Mouse (Mus musculus): ENCODE data around the gene Cux1. TPM values are rescaled to one million over a fixed set of nuclear protein-coding genes. Genes with fewer than 3 reads are reported as not detected.

The Cux1 gene
- polyA plus RNA-seq, 2 experiments = 39.0 to 64.3 TPM

DNA sequence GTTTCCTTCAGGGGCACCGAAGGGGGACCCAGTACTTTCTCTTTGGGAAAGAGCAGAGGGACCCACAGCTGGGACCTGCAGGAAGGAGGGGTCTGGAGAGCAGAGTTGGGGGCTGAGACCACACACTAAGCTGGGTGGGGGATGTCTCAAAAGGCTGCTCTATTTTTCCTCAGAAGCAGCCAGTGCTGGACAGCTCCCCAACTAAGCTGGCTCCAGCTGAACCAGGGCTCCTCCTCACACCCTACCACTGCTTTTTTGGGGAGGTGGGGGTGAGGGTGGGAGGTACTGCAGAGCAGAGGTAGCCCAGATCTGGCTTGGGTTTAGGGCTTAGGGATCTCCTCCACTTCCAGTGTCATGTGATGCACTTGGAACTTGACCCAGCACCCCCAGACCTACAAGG is 326.9 kb downstream of the Cux1 start:
- Histone ChIP-seq H3K4me2 (replicated peaks; ENCODE audit: low read depth, low read length, severe bottlenecking) (no peak overlapping the region), H3K9me3 (ENCODE audit: control insufficient read depth, low read length) (no peaks in the 10 kb centered on the region), H3K27me3 (ENCODE audit: control insufficient read depth, insufficient read depth, low read length) (no peaks in the 10 kb centered on the region), H3K27ac (replicated peaks; ENCODE audit: low read depth, low read length) (no peak overlapping the region), H3K9ac (ENCODE audit: low read depth, low read length, severe bottlenecking) (no peak overlapping the region), H3K4me1 (ENCODE audit: control insufficient read depth, insufficient read depth, low read length) (peaks cover 20% of the 10 kb centered on the region), H3K4me3 (replicated peaks; ENCODE audit: low read length) (no peak overlapping the region), H3K36me3 (ENCODE audit: control insufficient read depth, insufficient read depth, low read length) (no peaks in the 10 kb centered on the region)
- 42% methylated on average over 1 of the region's 1 CpGs for WGBS
- TF ChIP-seq POLR2A (IDR thresholded peaks at IDR 0.05; ENCODE audit: borderline replicate concordance, extremely low read depth, insufficient read depth, insufficient read length) = no peak
- DNase-seq (ENCODE audit: low spot score) (no peak), ATAC-seq (ENCODE audit: low FRiP score, low read depth) (no peak)

DNA sequence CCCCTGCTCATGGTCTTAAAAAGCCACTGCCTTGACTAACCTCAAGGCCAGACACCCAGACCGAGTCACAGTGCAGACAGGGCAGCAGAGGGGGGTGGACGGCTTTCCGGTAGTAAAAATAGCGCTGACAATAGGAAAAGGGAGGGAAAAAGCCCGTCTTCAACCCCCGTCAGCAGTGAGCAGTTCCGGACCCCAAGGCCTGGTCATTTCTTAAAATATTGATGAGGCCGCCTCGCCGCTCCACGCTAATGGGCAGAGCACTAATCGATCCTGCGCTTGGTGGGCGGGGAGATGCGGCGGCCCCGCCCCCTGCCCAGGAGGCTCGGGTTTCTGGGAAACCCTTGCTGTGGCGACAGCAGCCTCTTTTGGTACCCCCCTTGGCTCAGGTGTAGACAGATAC is 329.7 kb downstream of the Cux1 start:
- H3K9ac ChIP-seq (ENCODE audit: low read depth, low read length, severe bottlenecking) = peak overlapping the region; percentile 46; the same call in 1 of the 2 replicates
- no peak for DNase-seq (ENCODE audit: low spot score)
- no peak for ATAC-seq (ENCODE audit: low FRiP score, low read depth)
- H3K36me3 ChIP-seq (ENCODE audit: control insufficient read depth, insufficient read depth, low read length) = no peaks in the 10 kb centered on the region
- TF ChIP-seq POLR2A (IDR thresholded peaks at IDR 0.05; ENCODE audit: borderline replicate concordance, extremely low read depth, insufficient read depth, insufficient read length) = no peak
- peak overlapping the region; percentile 31 for H3K4me3 ChIP-seq (replicated peaks; ENCODE audit: low read length)
- peak overlapping the region; percentile 54 for H3K4me2 ChIP-seq (replicated peaks; ENCODE audit: low read depth, low read length, severe bottlenecking)
- 2% methylated on average over 19 of the region's 19 CpGs for WGBS
- no peak overlapping the region for H3K27ac ChIP-seq (replicated peaks; ENCODE audit: low read depth, low read length)
- H3K27me3 ChIP-seq (ENCODE audit: control insufficient read depth, insufficient read depth, low read length) = no peaks in the 10 kb centered on the region
- no peaks in the 10 kb centered on the region for H3K9me3 ChIP-seq (ENCODE audit: control insufficient read depth, low read length)
- peaks cover 6% of the 10 kb centered on the region for H3K4me1 ChIP-seq (ENCODE audit: control insufficient read depth, insufficient read depth, low read length)

DNA sequence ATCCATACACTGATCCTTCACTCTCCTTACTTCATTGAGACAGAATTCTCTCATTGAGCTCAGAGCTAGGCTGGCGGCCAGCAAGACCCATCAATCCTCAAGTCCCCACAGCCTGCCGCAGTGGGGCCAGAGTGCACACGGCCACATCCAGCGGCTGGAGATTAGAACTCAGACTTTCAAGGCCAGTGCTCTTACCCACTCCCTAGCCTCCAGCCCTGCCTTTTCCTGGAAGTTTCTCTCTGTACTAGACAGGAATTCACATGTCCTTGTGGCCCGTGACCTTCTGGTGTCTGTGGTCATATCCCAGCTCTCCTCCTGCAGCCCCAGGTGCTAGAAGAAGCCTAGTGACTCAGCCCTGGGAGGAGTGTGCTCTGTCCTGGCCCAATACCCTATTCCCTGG is 330.7 kb downstream of the Cux1 start:
- no peak overlapping the region for H3K4me2 ChIP-seq (replicated peaks; ENCODE audit: low read depth, low read length, severe bottlenecking)
- no peak for TF ChIP-seq POLR2A (IDR thresholded peaks at IDR 0.05; ENCODE audit: borderline replicate concordance, extremely low read depth, insufficient read depth, insufficient read length)
- H3K27ac ChIP-seq (replicated peaks; ENCODE audit: low read depth, low read length) = no peak overlapping the region
- no peak overlapping the region for H3K9ac ChIP-seq (ENCODE audit: low read depth, low read length, severe bottlenecking)
- H3K4me1 ChIP-seq (ENCODE audit: control insufficient read depth, insufficient read depth, low read length) = peaks cover 6% of the 10 kb centered on the region
- no peaks in the 10 kb centered on the region; the same call in 1 of the 2 replicates for H3K36me3 ChIP-seq (ENCODE audit: control insufficient read depth, insufficient read depth, low read length)
- H3K9me3 ChIP-seq (ENCODE audit: control insufficient read depth, low read length) = no peaks in the 10 kb centered on the region
- ATAC-seq (ENCODE audit: low FRiP score, low read depth) (no peak), DNase-seq (ENCODE audit: low spot score) (no peak)
- no peaks in the 10 kb centered on the region for H3K27me3 ChIP-seq (ENCODE audit: control insufficient read depth, insufficient read depth, low read length)
- WGBS = 77% methylated on average over 5 of the region's 5 CpGs
- no peak overlapping the region for H3K4me3 ChIP-seq (replicated peaks; ENCODE audit: low read length)

DNA sequence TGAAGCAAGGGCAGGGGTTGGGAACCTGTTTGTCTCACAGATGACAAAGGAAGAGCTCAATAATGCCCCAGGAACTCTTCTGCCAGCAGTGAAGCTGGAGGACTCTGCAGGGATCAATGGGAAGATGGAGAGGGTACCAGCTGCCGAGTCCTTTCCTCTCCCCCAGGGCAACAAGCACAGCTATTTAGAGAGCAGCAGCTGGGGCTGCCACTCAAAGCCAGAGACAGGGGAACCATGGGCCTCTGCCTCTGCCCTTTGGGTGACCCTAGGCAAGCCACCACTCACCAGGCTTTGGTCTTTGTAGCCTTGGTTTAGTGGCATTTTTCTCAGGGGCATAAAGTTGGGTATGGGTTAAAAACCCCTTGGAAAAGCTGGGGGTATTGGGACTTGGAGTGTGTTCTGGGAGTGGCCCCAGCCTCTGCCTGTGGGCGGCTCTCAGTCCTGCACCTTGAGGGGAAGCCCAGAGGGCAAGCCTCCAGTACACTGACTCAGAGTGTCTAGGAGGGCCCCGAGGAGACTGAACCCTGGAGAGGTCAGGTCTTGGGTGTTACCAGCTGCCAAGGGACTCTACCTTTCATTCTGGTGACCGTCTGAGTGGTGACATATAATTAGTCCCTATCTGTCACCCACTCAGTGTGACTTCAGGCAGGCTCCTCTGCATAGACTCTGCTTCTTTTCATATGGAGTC is 336.8 kb downstream of the Cux1 start:
- H3K9ac ChIP-seq (ENCODE audit: low read depth, low read length, severe bottlenecking) = no peak overlapping the region
- no peak overlapping the region for H3K4me3 ChIP-seq (replicated peaks; ENCODE audit: low read length)
- no peaks in the 10 kb centered on the region for H3K9me3 ChIP-seq (ENCODE audit: control insufficient read depth, low read length)
- no peaks in the 10 kb centered on the region for H3K4me1 ChIP-seq (ENCODE audit: control insufficient read depth, insufficient read depth, low read length)
- ATAC-seq (ENCODE audit: low FRiP score, low read depth) (peak; percentile 72), DNase-seq (ENCODE audit: low spot score) (peak; percentile 63)
- 57% methylated on average over 4 of the region's 4 CpGs for WGBS
- H3K4me2 ChIP-seq (replicated peaks; ENCODE audit: low read depth, low read length, severe bottlenecking) = no peak overlapping the region
- H3K27ac ChIP-seq (replicated peaks; ENCODE audit: low read depth, low read length) = no peak overlapping the region
- peaks cover 3% of the 10 kb centered on the region; the same call in 1 of the 2 replicates for H3K36me3 ChIP-seq (ENCODE audit: control insufficient read depth, insufficient read depth, low read length)
- TF ChIP-seq POLR2A (IDR thresholded peaks at IDR 0.05; ENCODE audit: borderline replicate concordance, extremely low read depth, insufficient read depth, insufficient read length) = no peak
- no peaks in the 10 kb centered on the region for H3K27me3 ChIP-seq (ENCODE audit: control insufficient read depth, insufficient read depth, low read length)

DNA sequence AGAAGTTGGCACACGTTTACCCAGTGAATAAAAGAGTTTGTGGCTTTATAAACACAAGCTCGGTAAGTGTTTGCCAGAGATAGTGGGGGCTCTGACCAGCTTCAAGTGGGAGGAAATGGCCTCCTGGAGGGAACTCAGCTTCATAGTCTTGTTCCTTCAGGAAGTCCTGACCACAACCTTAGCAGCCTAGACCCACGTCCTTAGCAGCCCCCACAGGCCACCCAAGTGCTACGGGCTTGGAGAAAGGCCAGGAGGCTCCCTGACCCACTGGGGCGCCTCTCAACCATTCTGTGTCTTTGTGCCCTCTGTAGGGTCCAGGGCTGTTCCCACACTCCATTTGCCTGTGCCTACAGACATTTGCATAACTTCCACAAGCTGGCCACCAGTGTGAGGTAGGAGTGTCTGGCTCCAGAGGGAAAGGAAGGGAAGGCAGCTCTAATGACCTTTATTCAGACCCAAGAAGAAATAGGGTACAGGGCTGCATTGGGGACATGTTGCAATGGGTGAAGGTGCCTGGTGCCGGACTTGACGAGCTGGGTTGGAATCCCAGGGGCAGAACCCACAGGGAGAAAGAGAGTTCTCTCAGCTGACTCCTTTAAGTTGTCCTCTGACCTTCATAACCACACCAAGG is 340.9 kb downstream of the Cux1 start:
- ATAC-seq (ENCODE audit: low FRiP score, low read depth) (no peak), DNase-seq (ENCODE audit: low spot score) (no peak)
- no peaks in the 10 kb centered on the region for H3K27me3 ChIP-seq (ENCODE audit: control insufficient read depth, insufficient read depth, low read length)
- H3K27ac ChIP-seq (replicated peaks; ENCODE audit: low read depth, low read length) = no peak overlapping the region
- H3K4me3 ChIP-seq (replicated peaks; ENCODE audit: low read length) = no peak overlapping the region
- H3K36me3 ChIP-seq (ENCODE audit: control insufficient read depth, insufficient read depth, low read length) = peaks cover 22% of the 10 kb centered on the region
- H3K4me2 ChIP-seq (replicated peaks; ENCODE audit: low read depth, low read length, severe bottlenecking) = no peak overlapping the region
- no peaks in the 10 kb centered on the region for H3K4me1 ChIP-seq (ENCODE audit: control insufficient read depth, insufficient read depth, low read length)
- no peaks in the 10 kb centered on the region for H3K9me3 ChIP-seq (ENCODE audit: control insufficient read depth, low read length)
- no peak overlapping the region for H3K9ac ChIP-seq (ENCODE audit: low read depth, low read length, severe bottlenecking)
- TF ChIP-seq POLR2A (IDR thresholded peaks at IDR 0.05; ENCODE audit: borderline replicate concordance, extremely low read depth, insufficient read depth, insufficient read length) = no peak
- WGBS = 70% methylated on average over 7 of the region's 7 CpGs
